Mouse (Mus musculus): ENCODE data around the gene Dnm1. TPM values are rescaled to one million over a fixed set of nuclear protein-coding genes. Genes with fewer than 3 reads are reported as not detected.

The Dnm1 gene
- polyA plus RNA-seq, 1 experiment from 2014 or later, result 5.6 TPM

- DNase-seq (ENCODE audit: low spot score) (no peak), ATAC-seq (replicated peaks; ENCODE audit: low FRiP score, low read depth) (no peak)
- no peak overlapping the region for H3K27ac ChIP-seq
- TF ChIP-seq CTCF (IDR thresholded peaks at IDR 0.05; ENCODE audit: low read depth), result no peak
- H3K4me2 ChIP-seq (ENCODE audit: low read length), result no peak overlapping the region
- H3K9ac ChIP-seq (ENCODE audit: low read depth, low read length), result no peak overlapping the region
- no peaks in the 10 kb centered on the region for H3K9me3 ChIP-seq (replicated peaks; ENCODE audit: low read length)
- no peaks in the 10 kb centered on the region for H3K36me3 ChIP-seq (ENCODE audit: insufficient read depth, low read length)
- no peaks in the 10 kb centered on the region; the same call in 1 of the 2 replicates for H3K4me1 ChIP-seq (replicated peaks; ENCODE audit: insufficient read depth, low read length)
- H3K4me3 ChIP-seq (replicated peaks; ENCODE audit: low read depth, low read length), result no peak overlapping the region
- 51% methylated on average over 13 of the region's 13 CpGs for WGBS
- H3K27me3 ChIP-seq (ENCODE audit: insufficient read depth, low read length), result no peaks in the 10 kb centered on the region
These were observed 2.6 kb downstream of the Dnm1 start for GRCm38 (mm10) chr2:32350471-32351051.

GRCm38 (mm10) chr2:32349625-32350255 is 3.4 kb downstream of the Dnm1 start:
- no peaks in the 10 kb centered on the region for H3K36me3 ChIP-seq (ENCODE audit: insufficient read depth, low read length)
- H3K4me1 ChIP-seq (replicated peaks; ENCODE audit: insufficient read depth, low read length), result no peaks in the 10 kb centered on the region; the same call in 1 of the 2 replicates
- H3K9me3 ChIP-seq (replicated peaks; ENCODE audit: low read length), result no peaks in the 10 kb centered on the region
- H3K4me3 ChIP-seq (replicated peaks; ENCODE audit: low read depth, low read length), result no peak overlapping the region
- DNase-seq (ENCODE audit: low spot score), result no peak
- H3K27ac ChIP-seq, result no peak overlapping the region
- no peak for ATAC-seq (replicated peaks; ENCODE audit: low FRiP score, low read depth)
- no peaks in the 10 kb centered on the region for H3K27me3 ChIP-seq (ENCODE audit: insufficient read depth, low read length)
- no peak for TF ChIP-seq CTCF (IDR thresholded peaks at IDR 0.05; ENCODE audit: low read depth)
- 52% methylated on average over 8 of the region's 8 CpGs for WGBS
- H3K9ac ChIP-seq (ENCODE audit: low read depth, low read length), result no peak overlapping the region
- no peak overlapping the region for H3K4me2 ChIP-seq (ENCODE audit: low read length)

GRCm38 (mm10) chr2:32348311-32348710 is 4.8 kb downstream of the Dnm1 start:
- ATAC-seq (replicated peaks; ENCODE audit: low FRiP score, low read depth) (no peak), DNase-seq (ENCODE audit: low spot score) (no peak)
- H3K4me2 ChIP-seq (ENCODE audit: low read length), result no peak overlapping the region
- 76% methylated on average over 11 of the region's 11 CpGs for WGBS
- no peak overlapping the region for H3K4me3 ChIP-seq (replicated peaks; ENCODE audit: low read depth, low read length)
- no peaks in the 10 kb centered on the region for H3K27me3 ChIP-seq (ENCODE audit: insufficient read depth, low read length)
- 0 out of 2 replicates have a peak overlapping the region, but pooled peaks have one; percentile 13 for H3K9ac ChIP-seq (ENCODE audit: low read depth, low read length)
- no peaks in the 10 kb centered on the region for H3K36me3 ChIP-seq (ENCODE audit: insufficient read depth, low read length)
- no peak overlapping the region for H3K27ac ChIP-seq
- no peaks in the 10 kb centered on the region for H3K9me3 ChIP-seq (replicated peaks; ENCODE audit: low read length)
- no peak for TF ChIP-seq CTCF (IDR thresholded peaks at IDR 0.05; ENCODE audit: low read depth)
- no peaks in the 10 kb centered on the region; the same call in 1 of the 2 replicates for H3K4me1 ChIP-seq (replicated peaks; ENCODE audit: insufficient read depth, low read length)

- Histone ChIP-seq H3K4me1 (replicated peaks; ENCODE audit: insufficient read depth, low read length) (no peaks in the 10 kb centered on the region; the same call in 1 of the 2 replicates), H3K36me3 (ENCODE audit: insufficient read depth, low read length) (no peaks in the 10 kb centered on the region), H3K27me3 (ENCODE audit: insufficient read depth, low read length) (no peaks in the 10 kb centered on the region), H3K4me2 (ENCODE audit: low read length) (no peak overlapping the region), H3K9ac (ENCODE audit: low read depth, low read length) (no peak overlapping the region), H3K27ac (no peak overlapping the region), H3K9me3 (replicated peaks; ENCODE audit: low read length) (no peaks in the 10 kb centered on the region), H3K4me3 (replicated peaks; ENCODE audit: low read depth, low read length) (no peak overlapping the region)
- no peak for TF ChIP-seq CTCF (IDR thresholded peaks at IDR 0.05; ENCODE audit: low read depth)
- DNase-seq (ENCODE audit: low spot score) (no peak), ATAC-seq (replicated peaks; ENCODE audit: low FRiP score, low read depth) (no peak)
- WGBS, result 77% methylated on average over 6 of the region's 6 CpGs
These were observed 6.1 kb downstream of the Dnm1 start for GRCm38 (mm10) chr2:32347019-32347418.

GRCm38 (mm10) chr2:32344598-32345321 is 8.4 kb downstream of the Dnm1 start:
- no peak for DNase-seq (ENCODE audit: low spot score)
- TF ChIP-seq CTCF (IDR thresholded peaks at IDR 0.05; ENCODE audit: low read depth), result no peak
- H3K4me1 ChIP-seq (replicated peaks; ENCODE audit: insufficient read depth, low read length), result no peaks in the 10 kb centered on the region
- ATAC-seq (replicated peaks; ENCODE audit: low FRiP score, low read depth), result no peak
- WGBS, result 71% methylated on average over 14 of the region's 14 CpGs
- H3K4me3 ChIP-seq (replicated peaks; ENCODE audit: low read depth, low read length), result no peak overlapping the region
- no peaks in the 10 kb centered on the region for H3K36me3 ChIP-seq (ENCODE audit: insufficient read depth, low read length)
- no peaks in the 10 kb centered on the region for H3K9me3 ChIP-seq (replicated peaks; ENCODE audit: low read length)
- no peak overlapping the region for H3K4me2 ChIP-seq (ENCODE audit: low read length)
- H3K9ac ChIP-seq (ENCODE audit: low read depth, low read length), result no peak overlapping the region
- no peaks in the 10 kb centered on the region for H3K27me3 ChIP-seq (ENCODE audit: insufficient read depth, low read length)
- no peak overlapping the region for H3K27ac ChIP-seq

- no peak overlapping the region for H3K4me3 ChIP-seq (replicated peaks; ENCODE audit: low read depth, low read length)
These were observed 9.1 kb downstream of the Dnm1 start for GRCm38 (mm10) chr2:32344056-32344455.

More at GRCm38 (mm10) chr2:32344056-32344455, 9.1 kb downstream of the Dnm1 start:
- no peaks in the 10 kb centered on the region for H3K9me3 ChIP-seq (replicated peaks; ENCODE audit: low read length)
- H3K9ac ChIP-seq (ENCODE audit: low read depth, low read length), result no peak overlapping the region
- DNase-seq (ENCODE audit: low spot score), result no peak
- H3K27ac ChIP-seq, result no peak overlapping the region
- H3K27me3 ChIP-seq (ENCODE audit: insufficient read depth, low read length), result no peaks in the 10 kb centered on the region
- TF ChIP-seq CTCF (IDR thresholded peaks at IDR 0.05; ENCODE audit: low read depth), result no peak
- H3K4me2 ChIP-seq (ENCODE audit: low read length), result no peak overlapping the region
- WGBS, result 78% methylated on average over 10 of the region's 10 CpGs
- no peaks in the 10 kb centered on the region for H3K36me3 ChIP-seq (ENCODE audit: insufficient read depth, low read length)
- ATAC-seq (replicated peaks; ENCODE audit: low FRiP score, low read depth), result no peak
- no peaks in the 10 kb centered on the region for H3K4me1 ChIP-seq (replicated peaks; ENCODE audit: insufficient read depth, low read length)

All from kidney, postnatal 0 days (tissue).